Mouse (Mus musculus): ENCODE measurements around the gene Tk1.
"Not testable (repeated sequence)": the region's sequence is repeated elsewhere in the genome, so short reads cannot be mapped to it uniquely, and the experiment has no call there.

Gene Tk1

GRCm38 (mm10) chr11:117792281-117792888, 33.5 kb downstream of the Tk1 start:
- DNase-seq (ENCODE audit: low spot score in 2 of 2), result no peak

GRCm38 (mm10) chr11:117791441-117791761, 34.5 kb downstream of the Tk1 start:
- DNase-seq (ENCODE audit: low spot score in 2 of 2), result no peak

GRCm38 (mm10) chr11:117790703-117791440, 35.0 kb downstream of the Tk1 start:
- DNase-seq (ENCODE audit: low spot score in 2 of 2), result no peak

GRCm38 (mm10) chr11:117790286-117790685, 35.6 kb downstream of the Tk1 start:
- DNase-seq (ENCODE audit: low spot score in 2 of 2), result peak in 1 of 2 experiments; percentile 69

- not testable (repeated sequence) for DNase-seq (ENCODE audit: low spot score in 2 of 2)
Measured at GRCm38 (mm10) chr11:117788481-117788880, 37.4 kb downstream of the Tk1 start.

GRCm38 (mm10) chr11:117786294-117786693, 39.6 kb downstream of the Tk1 start:
- DNase-seq (ENCODE audit: low spot score in 2 of 2), result peak in 1 of 2 experiments; percentile 67

- DNase-seq (ENCODE audit: low spot score in 2 of 2), result no peak
Measured at GRCm38 (mm10) chr11:117783683-117784309, 42.1 kb downstream of the Tk1 start.

GRCm38 (mm10) chr11:117783089-117783488, 42.8 kb downstream of the Tk1 start:
- DNase-seq (ENCODE audit: low spot score in 2 of 2), result peak in 1 of 2 experiments; percentile 57

- DNase-seq (ENCODE audit: low spot score in 2 of 2), result no peak
Measured at GRCm38 (mm10) chr11:117782705-117783034, 43.2 kb downstream of the Tk1 start.

- no peak for DNase-seq (ENCODE audit: low spot score in 2 of 2)
Measured at GRCm38 (mm10) chr11:117781993-117782704, 43.7 kb downstream of the Tk1 start, which contains the start of the genes Tmc8 and Tmc6. Gene Tmc8 (plus strand): TSS chr11:117782076. Gene Tmc6 (minus strand): TSS chr11:117782198.

- DNase-seq (ENCODE audit: low spot score in 2 of 2), result no peak
Measured at GRCm38 (mm10) chr11:117781199-117781821, 44.6 kb downstream of the Tk1 start.

GRCm38 (mm10) chr11:117780582-117781111, 45.2 kb downstream of the Tk1 start:
- peak in 1 of 2 experiments; percentile 56 for DNase-seq (ENCODE audit: low spot score in 2 of 2)

GRCm38 (mm10) chr11:117780199-117780515, 45.7 kb downstream of the Tk1 start:
- no peak for DNase-seq (ENCODE audit: low spot score in 2 of 2)

GRCm38 (mm10) chr11:117779434-117780198, 46.3 kb downstream of the Tk1 start:
- DNase-seq (ENCODE audit: low spot score in 2 of 2), result peak in 1 of 2 experiments; percentile 51

- DNase-seq (ENCODE audit: low spot score in 2 of 2), result no peak
Measured at GRCm38 (mm10) chr11:117778851-117779433, 47.0 kb downstream of the Tk1 start.

GRCm38 (mm10) chr11:117778031-117778430, 47.9 kb downstream of the Tk1 start:
- no peak for DNase-seq (ENCODE audit: low spot score in 2 of 2)

- DNase-seq (ENCODE audit: low spot score in 2 of 2), result no peak
Measured at GRCm38 (mm10) chr11:117777111-117777510, 48.8 kb downstream of the Tk1 start.

- no peak for DNase-seq (ENCODE audit: low spot score in 2 of 2)
Measured at GRCm38 (mm10) chr11:117776085-117776792, 49.7 kb downstream of the Tk1 start.

- DNase-seq (ENCODE audit: low spot score in 2 of 2), result no peak
Measured at GRCm38 (mm10) chr11:117775540-117775939, 50.4 kb downstream of the Tk1 start.

GRCm38 (mm10) chr11:117774925-117775324, 51.0 kb downstream of the Tk1 start:
- no peak for DNase-seq (ENCODE audit: low spot score in 2 of 2)

Measured in left cerebral cortex, adult 9 months (tissue).